Mouse (Mus musculus): ENCODE measurements around the gene Phf10.

- TF ChIP-seq CTCF (IDR thresholded peaks at IDR 0.05; ENCODE audit: low read depth) (no peak), EP300 (IDR thresholded peaks at IDR 0.05; ENCODE audit: low read depth) (no peak)
These were observed 56.9 kb downstream of the Phf10 start for GRCm38 (mm10) chr17:14904206-14904605.
